Mouse (Mus musculus): Measurements from ENCODE around the gene Wipi2. TPM values are rescaled to one million over a fixed set of nuclear protein-coding genes. Genes with fewer than 3 reads are reported as not detected.

The Wipi2 gene
- polyA plus RNA-seq (2012; rRNA removed), result 55.6 and 59.7 TPM in 2 replicates

DNA sequence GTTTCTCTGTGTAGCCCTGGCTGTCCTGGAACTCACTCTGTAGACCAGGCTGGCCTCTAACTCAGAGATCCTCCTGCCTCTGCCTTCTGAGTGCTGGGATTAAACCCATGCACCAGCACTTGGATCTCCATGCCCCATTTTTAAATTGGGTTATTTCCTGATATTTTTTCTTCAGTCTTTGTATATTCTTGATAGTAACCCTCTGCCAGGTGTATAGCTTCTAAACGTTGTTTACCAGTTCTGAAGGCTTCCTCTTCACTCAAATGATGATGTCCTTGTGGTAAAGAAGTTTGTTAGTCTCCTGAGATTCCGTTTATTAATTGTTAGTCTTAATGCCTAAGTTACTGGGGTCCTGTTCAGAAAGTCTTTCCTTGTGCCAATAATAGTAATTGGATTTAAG is at the start of gene Wipi2:
Gene Wipi2, plus strand, starts transcription at position 301 of the 400 bp plus-strand sequence.
- no peak for DNase-seq (ENCODE audit: low read depth)

DNA sequence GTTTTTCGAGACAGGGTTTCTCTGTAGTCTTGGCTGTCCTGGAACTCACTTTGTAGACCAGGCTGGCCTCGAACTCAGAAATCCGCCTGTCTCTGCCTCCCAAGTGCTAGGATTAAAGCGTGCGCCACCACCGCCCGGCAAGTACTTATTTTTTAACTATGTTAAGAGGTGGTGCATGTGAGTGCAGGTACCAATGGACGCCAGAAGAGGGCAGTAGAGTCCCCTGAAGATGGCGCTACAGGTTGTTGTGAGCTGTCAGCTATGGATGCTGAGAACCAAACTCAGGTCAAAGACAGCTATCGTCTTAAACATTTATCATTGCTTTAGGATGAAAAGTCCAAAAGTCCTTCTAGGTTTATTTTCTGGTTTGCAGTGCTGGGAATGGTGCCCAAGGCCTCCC is 49.3 kb upstream of the Wipi2 start:
- DNase-seq (ENCODE audit: low read depth), result no peak

DNA sequence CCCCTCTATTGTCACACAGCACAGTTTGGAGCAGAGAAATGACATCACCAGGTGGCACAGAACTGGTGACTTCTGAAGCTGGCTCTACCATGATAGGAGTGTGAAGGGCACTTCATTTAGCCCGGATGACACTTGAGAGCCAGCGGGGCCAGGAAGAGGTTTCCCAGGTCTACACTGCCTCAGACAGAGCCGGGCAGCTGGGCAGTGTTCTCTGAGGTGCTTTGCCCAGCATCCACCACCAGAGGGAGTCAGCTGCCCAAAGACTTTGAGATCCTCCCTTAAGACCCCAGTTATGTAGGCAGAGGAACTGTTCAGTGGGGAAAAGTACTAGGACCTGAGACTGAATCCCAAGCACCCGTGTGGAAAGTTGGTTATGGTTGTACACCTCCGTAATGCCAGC is 46.0 kb upstream of the Wipi2 start:
- DNase-seq (ENCODE audit: low read depth), result no peak

DNA sequence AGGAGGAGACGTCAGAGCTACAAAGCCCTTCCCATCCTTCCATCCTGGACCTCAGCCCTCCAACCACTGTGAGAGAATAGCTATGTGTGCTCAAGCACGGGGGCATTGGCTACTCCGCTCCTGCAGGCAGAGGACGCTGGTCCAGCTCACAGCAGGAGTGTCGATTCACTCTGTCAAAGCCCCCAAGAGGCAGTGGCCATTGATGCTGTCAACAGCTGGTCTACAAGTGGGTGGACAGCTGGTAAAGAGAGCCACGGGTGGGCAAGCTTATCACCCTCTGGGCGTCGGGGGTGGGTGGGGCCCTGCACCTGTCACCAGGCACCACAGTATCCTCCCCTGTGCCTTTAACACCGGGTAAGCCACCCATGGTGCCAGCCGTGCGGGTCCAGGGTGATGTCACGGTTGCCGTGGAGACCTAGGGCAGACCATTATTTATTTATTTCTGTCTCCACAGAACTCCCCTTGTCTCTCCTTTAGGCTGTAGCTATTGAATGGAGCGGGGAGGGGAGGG is 43.8 kb upstream of the Wipi2 start:
- no peak for DNase-seq (ENCODE audit: low read depth)

DNA sequence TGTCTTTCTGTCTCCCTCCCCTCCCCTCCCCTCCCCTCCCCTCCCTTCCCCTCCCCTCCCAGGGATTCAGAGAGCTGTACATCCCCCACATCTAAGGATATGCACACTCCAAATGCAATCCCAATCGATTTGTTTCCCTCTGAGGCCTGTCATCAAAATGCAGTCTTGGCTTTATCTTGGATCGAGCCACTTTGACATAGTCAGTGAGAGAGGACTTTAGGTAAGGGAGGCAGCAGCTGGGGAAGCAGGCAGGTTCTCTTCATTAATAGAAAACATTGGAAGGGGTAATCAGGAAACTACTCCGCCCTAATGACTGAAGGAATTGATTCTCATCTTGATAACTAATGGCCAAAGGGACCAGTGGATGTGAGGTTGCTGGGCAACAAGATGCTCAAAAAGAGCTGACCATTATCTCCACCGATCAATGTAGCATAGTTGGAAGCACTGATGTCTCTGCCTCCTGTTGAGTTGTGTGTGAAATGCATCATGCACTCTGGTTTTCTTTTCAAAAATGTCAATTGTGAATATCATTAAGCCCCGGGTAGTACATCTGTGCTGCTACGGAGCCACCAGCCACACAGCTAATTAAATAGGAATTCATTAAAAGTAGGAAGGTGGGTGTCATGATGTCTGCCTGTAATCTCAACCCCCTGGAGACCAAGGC is 36.4 kb upstream of the Wipi2 start:
- no peak for DNase-seq (ENCODE audit: low read depth)

DNA sequence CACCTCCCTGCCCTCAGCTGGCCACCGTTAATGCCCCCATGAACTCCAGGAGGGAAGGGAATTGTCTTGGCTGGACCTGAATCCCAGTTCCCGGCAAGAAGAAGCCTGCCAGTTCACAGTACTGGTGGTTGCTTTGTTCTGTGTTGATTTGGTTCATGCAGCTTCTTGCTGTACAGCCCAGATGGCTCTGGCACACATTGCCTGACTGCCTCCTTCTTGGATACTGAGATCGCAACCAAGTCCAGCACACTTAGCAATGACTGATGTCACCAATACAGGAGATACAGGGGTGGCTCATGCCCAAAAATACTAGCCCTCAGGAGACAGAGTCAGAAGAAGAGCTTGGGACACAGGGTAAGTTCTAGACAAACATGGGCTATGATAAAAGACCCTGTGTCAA is 31.8 kb upstream of the Wipi2 start:
- DNase-seq (ENCODE audit: low read depth), result no peak

DNA sequence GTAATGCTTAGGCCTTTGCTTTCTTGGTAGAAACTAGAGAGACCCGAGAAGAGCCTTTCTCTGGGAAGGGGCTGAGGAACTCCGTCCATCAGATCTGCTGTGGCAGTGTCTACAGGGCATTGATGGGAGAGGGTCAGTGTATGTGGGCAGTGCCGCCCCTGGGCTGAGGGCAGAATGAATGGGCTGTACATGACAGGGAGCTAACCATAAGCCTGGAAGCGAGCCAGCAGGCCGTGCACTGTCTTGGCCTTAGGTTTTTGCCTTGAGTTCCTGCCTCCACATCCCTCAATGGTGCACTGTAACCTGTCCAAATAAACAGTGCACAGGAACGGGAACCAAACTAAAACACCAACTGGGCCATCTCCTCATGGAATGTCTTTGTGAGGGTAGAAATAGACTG is 30.8 kb upstream of the Wipi2 start:
- no peak for DNase-seq (ENCODE audit: low read depth)

DNA sequence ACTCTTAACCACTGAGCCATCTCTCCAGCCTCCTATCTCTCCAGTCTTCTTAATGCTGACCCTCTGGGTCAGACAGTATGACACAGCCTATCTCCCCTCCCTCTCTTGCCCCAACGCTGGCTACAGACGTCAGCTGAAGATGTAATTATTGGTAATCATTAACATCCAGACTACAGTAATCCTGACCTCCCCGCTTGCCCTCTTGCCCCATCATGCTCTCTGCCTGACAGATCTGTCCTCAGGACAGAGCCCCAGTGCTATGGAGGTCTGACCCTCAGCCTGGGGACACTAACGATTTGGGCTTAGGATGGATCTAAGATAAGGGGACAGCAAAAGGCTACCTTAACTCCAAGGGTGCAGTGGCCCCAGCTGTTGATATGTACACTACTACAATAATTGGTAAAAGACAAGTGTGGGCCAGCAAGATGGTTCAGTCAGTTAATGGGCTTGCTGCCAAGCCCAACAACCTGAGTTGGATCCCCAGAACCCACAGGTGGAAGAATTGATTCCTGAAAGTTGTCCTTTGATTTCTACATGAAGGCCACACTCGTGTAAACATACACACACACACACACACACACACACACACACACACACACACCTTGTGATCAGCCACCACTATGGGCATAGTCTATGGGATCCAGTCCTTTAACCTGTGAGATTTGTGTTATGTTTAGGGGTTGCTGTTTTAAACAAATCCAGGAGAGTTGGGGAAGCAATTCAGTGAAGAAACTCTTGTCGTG is 29.7 kb upstream of the Wipi2 start:
- DNase-seq (ENCODE audit: low read depth), result no peak

DNA sequence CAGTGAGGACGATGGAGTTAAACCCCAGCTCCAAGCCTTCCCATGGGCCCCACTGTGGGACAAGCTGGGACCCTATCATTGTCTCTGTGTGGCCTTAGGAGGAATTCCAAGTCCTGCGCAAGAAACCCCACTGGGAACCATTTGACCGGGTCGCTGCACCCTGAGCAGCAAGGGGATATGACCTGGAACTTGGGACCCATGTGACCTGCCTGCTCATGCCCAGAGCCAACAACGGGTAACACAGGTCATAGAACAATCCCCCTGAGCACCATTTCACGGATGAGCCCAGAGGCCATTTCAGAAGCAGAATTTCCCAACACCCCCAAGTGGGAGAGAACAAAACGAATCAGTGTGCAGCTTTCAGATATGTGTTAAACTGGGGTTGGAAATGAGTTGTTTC is 23.1 kb upstream of the Wipi2 start:
- DNase-seq (ENCODE audit: low read depth), result no peak

DNA sequence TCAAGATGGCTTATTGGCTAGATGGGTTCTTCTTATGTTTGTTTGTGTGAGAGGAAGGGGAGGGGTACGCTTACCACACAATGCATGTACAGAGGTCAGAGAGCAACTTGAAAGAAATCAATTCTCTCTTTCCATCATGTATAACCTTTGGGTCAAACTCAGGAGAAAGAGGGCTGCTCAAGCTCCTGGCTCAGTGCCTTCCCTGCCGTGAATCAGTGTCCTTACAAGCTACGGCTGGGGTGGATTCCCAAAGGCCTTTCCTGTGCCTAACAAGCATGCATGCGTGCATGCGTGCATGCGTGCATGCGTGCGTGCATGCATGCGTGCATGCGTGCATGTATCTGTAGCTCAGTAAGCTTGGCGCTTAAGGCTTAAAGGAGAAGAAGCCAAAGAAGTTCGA is 22.2 kb upstream of the Wipi2 start:
- no peak for DNase-seq (ENCODE audit: low read depth)

DNA sequence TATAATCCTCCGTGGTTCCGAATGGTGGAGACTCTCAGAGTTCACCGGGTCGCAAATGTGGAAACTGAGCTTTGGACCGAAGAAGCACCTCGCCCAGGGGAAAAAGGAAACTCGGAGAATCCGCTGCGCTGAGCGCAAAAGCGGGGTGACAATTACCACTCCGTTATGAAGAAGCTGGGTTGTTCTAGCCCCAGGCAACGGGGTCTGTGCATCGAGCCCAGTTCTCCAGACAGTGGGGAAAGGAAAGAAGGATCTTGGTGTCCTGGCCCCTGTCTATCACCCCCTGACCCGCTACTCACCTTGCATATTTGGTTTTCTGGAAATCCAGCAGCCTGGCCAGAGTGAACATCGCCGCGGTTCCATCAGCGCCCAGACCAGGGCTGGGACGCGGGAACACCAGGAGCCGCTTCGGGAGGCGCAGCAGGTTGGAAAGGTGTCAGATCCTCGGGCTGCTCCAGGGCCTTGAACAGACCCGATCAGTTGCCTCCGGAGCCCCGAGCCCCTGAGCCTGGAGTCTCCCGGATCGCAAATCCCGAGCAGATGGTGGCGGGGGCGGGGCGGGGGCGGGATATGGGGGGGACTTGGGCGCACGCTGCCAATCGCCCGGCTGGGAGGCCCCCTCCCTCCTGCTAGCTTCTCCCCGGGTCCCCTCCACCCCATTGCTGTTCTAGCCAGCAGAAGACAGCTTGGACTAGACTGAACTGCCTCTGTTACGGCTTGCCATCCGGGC is 19.1 kb upstream of the Wipi2 start, which contains the start of gene Mmd2:
Gene Mmd2, minus strand, starts transcription at position 542 of the 730 bp plus-strand sequence.
- no peak for DNase-seq (ENCODE audit: low read depth)

DNA sequence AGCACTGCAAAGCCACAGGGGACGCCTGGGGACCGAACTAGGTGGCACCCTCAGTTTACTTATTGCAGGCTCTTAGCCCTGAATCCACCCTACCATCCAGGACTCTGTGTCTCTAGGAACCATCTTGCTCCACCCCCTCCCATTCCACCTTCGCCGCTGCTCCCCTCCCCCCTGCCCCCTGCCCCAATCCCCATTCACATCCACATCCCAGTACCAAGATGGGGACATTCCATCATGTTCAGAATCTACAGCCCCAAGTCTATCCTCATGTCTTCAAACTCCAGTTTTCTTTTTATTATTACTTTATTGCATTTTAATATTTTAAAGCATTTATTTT is 18.5 kb upstream of the Wipi2 start:
- DNase-seq (ENCODE audit: low read depth), result no peak

DNA sequence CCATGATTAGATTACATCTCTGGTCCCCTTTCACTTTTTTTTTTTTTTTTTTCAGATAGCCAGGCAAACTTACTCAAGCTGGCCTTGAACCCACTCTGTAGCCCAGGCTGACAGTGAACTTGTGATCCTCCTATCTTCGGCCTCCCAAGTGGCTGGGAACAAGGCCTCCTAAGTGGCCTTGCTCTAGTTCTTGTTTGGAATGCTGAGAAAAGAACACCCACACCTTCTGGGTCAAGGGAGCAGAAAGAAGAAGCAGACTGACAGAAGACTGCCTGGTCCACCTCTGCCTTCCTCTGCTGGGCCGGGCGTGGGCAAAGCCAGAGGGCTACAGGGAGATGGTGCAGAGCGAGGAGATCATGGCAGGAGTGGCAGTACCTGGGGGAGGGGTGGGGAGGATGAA is 17.1 kb upstream of the Wipi2 start:
- no peak for DNase-seq (ENCODE audit: low read depth)

DNA sequence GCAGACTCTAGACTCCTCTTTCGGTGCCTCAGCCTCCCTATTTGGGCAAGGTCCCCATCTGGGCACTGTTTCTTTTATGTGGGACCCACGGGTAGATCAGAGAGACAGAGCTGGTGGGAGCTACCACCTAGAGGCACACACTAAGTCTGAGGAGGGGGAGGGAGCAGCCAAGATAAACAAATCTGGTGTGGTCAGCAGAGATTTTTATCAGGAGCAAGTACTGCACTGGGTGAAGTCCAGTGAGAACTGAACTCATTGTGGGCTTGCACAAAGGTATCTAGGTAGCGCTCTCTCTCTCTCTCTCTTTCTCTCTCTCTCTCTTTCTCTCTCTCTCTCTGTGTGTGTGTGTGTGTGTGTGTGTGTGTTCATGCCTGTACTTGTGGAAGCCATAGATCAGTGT is 13.0 kb upstream of the Wipi2 start:
- DNase-seq (ENCODE audit: low read depth), result no peak

DNA sequence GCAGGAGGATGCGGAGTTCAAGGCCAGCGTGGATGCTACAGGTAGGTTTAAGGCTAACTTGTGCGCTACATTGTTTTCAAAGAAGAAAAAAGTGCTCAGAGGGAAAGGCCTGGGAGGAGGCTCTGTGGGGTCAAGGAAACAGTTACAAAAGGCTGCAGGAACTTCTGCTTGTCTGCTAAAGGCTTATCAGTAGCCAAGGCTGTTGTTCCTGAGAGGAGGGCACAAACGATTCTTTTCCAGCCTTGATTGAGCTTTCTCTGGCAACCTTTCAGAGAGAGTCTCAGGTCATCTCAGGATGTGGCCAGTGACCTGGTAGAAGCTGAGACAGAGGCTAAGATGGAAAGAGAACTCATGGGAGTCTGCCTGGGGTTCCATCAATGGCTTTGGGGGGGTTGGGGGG is 11.9 kb upstream of the Wipi2 start:
- DNase-seq (ENCODE audit: low read depth), result no peak

DNA sequence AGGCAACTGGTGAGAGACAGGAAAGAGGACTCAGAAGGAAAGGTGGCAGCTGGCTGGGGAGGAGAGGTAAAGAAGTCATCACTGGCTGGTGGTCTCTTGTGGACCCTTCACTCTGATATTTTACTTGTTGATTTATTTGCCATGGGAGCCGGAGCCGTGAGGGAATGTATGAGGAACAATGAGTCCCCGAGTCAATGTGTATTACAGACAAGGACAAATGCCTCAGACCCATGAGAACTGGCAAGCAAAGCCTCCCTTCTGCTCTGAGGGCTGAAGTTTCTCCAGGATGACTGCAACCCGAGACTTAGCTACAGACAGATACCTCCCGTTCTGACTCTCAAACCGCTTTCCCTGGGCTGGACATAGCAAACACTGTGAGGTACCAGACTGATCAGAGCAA is 11.2 kb upstream of the Wipi2 start:
- no peak for DNase-seq (ENCODE audit: low read depth)

DNA sequence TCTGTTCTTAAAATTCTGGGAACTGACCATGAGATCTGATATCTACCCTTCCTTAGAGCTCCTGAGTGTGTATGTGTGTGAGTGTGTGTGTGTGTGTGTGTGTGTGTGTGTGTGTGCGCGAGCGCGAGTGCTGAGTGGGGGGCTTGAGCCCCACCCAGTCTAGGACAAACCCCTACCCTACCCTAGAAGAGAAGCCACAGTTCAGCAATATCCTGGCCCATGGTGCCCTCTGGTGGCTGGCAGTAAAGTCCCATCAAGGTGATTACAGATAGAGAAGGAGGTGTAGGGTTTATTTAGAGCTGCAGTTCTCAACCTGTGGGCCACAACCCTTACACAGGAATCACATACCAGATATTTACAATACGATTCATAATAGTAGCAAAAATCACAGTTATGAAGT is 7.6 kb upstream of the Wipi2 start:
- no peak for DNase-seq (ENCODE audit: low read depth)

DNA sequence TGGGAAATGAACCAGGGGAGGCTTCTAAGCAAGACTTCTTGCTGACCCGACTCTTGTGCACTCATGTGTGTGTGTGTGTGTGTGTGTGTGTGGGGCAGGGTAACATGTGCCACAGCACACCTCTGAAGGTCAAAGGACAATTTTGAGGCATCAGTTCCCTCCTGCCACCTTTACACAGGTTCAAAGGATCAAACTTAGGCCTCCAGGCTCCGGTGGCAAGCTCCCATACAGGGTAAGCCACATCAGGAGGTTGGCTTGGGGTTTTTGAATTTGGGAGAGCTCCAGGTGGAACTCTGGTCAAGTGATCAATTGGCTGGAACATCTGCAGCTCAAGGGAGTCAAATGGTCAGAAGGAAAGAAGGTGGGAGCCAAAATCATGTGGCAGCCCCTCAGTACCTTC is 6.1 kb upstream of the Wipi2 start:
- no peak for DNase-seq (ENCODE audit: low read depth)

DNA sequence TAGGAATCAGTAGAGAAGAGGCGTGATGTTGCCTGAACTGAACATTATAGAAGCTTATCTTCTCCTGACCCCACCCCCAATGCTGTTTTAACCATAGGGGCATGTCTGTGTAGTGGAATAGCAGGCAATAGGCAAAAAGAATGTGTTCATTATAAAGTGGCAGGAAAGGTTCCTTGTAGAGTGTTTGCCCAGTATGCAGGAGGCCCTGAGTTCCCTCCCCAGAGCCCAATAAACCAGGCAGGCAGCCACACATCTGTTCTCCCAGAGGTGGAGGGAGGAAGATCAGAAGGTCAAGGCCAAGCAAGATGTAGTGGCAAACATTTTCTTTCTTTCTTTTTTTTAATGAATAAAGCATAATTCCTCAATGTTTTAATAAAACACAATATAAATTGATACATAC is 5.4 kb upstream of the Wipi2 start:
- no peak for DNase-seq (ENCODE audit: low read depth)

DNA sequence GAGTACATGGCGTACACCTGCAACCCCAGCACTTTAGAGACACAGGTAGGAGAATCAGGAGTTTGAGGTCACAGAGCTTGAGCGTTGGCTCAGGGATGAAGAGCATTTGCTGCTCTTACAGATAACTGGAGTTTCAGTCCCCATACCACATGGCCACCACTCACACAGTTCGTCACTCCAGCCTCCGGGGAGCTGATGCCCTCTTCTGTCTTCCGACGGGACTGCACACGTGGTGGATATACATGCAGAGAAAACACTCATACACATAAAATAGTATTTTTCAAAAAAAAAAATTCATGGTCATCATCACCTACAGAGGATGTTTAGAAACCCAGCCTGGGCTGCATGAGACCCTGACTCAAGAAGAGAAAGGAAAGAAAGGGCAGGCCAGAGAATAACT is 4.4 kb upstream of the Wipi2 start:
- no peak for DNase-seq (ENCODE audit: low read depth)

DNA sequence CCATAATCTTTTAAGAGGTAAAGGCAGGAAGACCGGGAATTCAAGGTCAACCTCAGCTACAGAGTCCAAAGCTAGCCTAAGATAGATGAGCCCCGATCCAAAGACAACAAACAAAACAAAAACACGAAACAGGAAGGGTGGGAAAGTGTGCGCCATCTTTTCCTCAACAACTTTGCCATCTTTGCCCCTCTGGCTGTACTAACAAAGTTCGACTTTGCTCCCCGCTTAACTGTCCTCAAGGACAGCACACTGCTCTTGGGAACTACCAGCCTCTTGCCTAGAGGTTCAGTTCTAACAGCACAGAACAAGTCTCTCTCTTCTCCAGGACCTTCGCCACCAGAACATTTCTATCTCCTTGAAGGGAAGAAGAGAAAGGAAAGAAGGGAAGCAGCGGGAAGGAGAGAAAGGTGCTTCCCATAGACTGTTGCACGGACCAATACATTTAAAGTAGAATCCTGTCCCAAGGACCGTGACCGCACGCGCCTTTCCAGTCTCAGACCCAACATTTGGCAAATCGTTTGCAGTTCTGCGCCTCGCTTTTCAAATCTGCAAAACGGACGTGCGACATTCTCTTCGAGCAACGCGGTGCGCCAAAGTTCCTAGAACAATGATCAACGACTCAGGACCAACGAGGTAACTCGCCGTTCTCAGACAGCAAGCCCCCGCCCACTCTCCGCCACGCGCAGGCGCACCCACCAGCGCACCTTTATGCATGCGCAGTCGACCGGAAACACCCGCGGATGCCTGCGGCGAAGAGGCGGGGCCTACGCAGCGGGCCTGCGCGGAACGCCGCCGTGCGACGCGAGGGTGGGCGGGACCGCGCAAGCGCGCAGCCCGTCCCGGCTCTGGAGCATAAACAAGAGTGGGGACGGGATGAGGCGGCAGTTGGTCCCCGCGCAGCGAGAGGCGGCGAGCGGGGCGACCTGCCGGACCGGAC is 1.5 kb downstream of the Wipi2 start:
- DNase-seq (ENCODE audit: low read depth), result no peak

DNA sequence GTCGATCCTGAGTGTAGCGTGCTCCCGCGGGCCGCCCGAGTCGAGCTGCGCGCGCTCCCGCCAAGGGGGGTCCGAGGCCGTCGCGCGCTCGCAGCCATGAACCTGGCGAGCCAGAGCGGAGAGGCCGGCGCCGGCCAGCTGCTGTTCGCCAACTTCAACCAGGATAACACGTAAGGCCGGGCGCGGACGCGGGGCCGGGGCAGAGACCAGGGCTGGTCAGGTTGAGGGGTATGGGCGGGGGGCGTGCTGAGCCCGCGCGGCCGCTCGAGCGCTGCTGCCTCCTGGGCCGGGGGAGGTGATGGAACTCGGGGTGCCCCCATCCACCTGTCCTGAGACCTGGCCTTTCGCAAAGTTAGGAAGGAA is 2.1 kb downstream of the Wipi2 start:
- no peak for DNase-seq (ENCODE audit: low read depth)

Data from gonadal fat pad, adult 2 months (tissue).